Mouse (Mus musculus): Measurements from ENCODE around the gene Slc13a2. TPM values are rescaled to one million over a fixed set of nuclear protein-coding genes. Genes with fewer than 3 reads are reported as not detected.

Slc13a2 gene
- polyA plus RNA-seq, 1 experiment from 2014 or later = not detected

GRCm38 (mm10) chr11:78377549-78378159, 44.4 kb downstream of the Slc13a2 start:
- peak; percentile 55 for DNase-seq (ENCODE audit: low spot score)
- Histone ChIP-seq H3K27ac (no peak overlapping the region), H3K36me3 (no peaks in the 10 kb centered on the region), H3K4me1 (peaks cover 42% of the 10 kb centered on the region), H3K9me3 (replicated peaks) (no peaks in the 10 kb centered on the region), H3K4me3 (no peak overlapping the region), H3K27me3 (ENCODE audit: low read depth, poor library complexity, severe bottlenecking) (no peaks in the 10 kb centered on the region)
- WGBS = 24% methylated on average over 12 of the region's 12 CpGs

DNA sequence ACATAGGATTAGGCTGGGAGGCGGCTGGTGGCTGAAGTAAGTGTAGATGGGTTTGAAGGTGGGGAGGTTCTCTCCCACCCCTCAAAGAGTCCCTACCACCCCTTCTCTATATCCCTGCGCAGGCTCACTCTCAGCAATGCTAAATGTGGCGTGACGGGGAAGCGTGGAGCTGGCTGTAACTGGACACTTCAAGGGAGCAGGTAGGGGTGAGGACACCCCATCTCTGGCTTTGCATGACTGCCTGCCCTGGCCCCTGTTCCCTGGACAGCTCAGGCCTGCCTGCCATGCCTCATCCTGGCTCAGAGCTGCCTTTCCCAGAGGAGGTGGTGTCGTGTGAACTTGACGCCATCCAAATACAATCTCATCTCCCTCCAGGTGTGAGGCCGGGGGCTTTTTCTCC, 47.9 kb downstream of the Slc13a2 start:
- H3K36me3 ChIP-seq = no peaks in the 10 kb centered on the region
- H3K4me1 ChIP-seq = peaks cover 49% of the 10 kb centered on the region
- H3K27ac ChIP-seq = peak overlapping the region; percentile 59; the same call in 1 of the 2 replicates
- no peaks in the 10 kb centered on the region for H3K9me3 ChIP-seq (replicated peaks)
- 63% methylated on average over 8 of the region's 8 CpGs for WGBS
- no peaks in the 10 kb centered on the region for H3K27me3 ChIP-seq (ENCODE audit: low read depth, poor library complexity, severe bottlenecking)
- no peak for DNase-seq (ENCODE audit: low spot score)
- H3K4me3 ChIP-seq = no peak overlapping the region

DNA sequence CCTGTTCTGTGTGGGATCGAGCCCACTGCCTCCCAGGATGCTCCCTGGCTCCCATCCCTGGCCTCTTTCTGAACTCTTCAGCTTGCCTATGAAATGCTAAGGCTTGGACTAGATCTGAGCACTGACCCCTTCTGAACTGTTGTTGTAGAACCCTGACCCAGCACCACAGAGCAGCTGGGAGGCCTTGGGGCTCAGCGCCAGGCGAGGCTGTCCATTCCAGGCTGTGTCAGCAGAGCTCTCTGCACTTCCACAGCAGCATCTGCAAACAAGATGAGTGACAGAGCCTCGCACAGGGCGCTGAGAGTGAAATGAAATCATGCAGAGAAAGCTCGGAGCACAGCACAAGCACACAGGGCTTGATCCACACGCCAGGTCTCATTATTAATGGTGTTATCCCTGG, 49.4 kb downstream of the Slc13a2 start:
- no peaks in the 10 kb centered on the region for H3K9me3 ChIP-seq (replicated peaks)
- H3K4me3 ChIP-seq = no peak overlapping the region
- no peaks in the 10 kb centered on the region for H3K36me3 ChIP-seq
- H3K27ac ChIP-seq = peak overlapping the region; percentile 26; the same call in 1 of the 2 replicates
- 68% methylated on average over 7 of the region's 7 CpGs for WGBS
- no peak for DNase-seq (ENCODE audit: low spot score)
- H3K27me3 ChIP-seq (ENCODE audit: low read depth, poor library complexity, severe bottlenecking) = no peaks in the 10 kb centered on the region
- peaks cover 43% of the 10 kb centered on the region for H3K4me1 ChIP-seq

GRCm38 (mm10) chr11:78372166-78372565, 49.9 kb downstream of the Slc13a2 start:
- H3K9me3 ChIP-seq (replicated peaks) = no peaks in the 10 kb centered on the region
- no peak for DNase-seq (ENCODE audit: low spot score)
- no peak overlapping the region for H3K4me3 ChIP-seq
- 75% methylated on average over 3 of the region's 3 CpGs for WGBS
- no peaks in the 10 kb centered on the region for H3K27me3 ChIP-seq (ENCODE audit: low read depth, poor library complexity, severe bottlenecking)
- H3K27ac ChIP-seq = no peak overlapping the region
- H3K4me1 ChIP-seq = peaks cover 41% of the 10 kb centered on the region
- H3K36me3 ChIP-seq = no peaks in the 10 kb centered on the region

GRCm38 (mm10) chr11:78371711-78372110, 50.3 kb downstream of the Slc13a2 start:
- Histone ChIP-seq H3K9me3 (replicated peaks) (no peaks in the 10 kb centered on the region), H3K4me3 (no peak overlapping the region), H3K36me3 (no peaks in the 10 kb centered on the region), H3K27me3 (ENCODE audit: low read depth, poor library complexity, severe bottlenecking) (no peaks in the 10 kb centered on the region), H3K4me1 (peaks cover 38% of the 10 kb centered on the region), H3K27ac (no peak overlapping the region)
- no peak for DNase-seq (ENCODE audit: low spot score)
- 87% methylated on average over 11 of the region's 11 CpGs for WGBS

DNA sequence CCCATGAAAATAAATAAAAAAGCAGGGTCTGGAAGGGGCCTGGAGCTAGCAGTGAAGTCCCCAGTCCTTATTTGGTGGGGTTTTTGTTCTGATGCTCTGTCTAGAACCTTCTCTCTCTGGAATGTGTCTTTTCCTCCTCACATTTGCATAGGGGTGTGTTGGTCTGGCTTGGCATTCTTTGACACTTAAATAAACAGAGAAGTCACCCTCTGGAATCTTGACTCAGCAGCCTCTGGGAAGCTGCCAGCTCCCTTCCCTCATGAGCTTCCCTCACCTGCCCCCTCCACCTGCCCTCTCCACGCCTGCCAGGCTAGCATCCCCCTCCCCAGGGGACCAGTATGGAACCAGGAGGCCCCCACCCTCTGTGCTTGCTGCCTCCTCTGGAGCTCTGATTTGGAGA, 51.6 kb downstream of the Slc13a2 start:
- peaks cover 32% of the 10 kb centered on the region for H3K4me1 ChIP-seq
- H3K36me3 ChIP-seq = no peaks in the 10 kb centered on the region
- H3K27me3 ChIP-seq (ENCODE audit: low read depth, poor library complexity, severe bottlenecking) = no peaks in the 10 kb centered on the region
- H3K4me3 ChIP-seq = no peak overlapping the region
- no peak overlapping the region for H3K27ac ChIP-seq
- WGBS = 50% methylated on average over 1 of the region's 1 CpGs
- DNase-seq (ENCODE audit: low spot score) = no peak
- H3K9me3 ChIP-seq (replicated peaks) = no peaks in the 10 kb centered on the region

GRCm38 (mm10) chr11:78367456-78368225, 54.4 kb downstream of the Slc13a2 start:
- H3K4me1 ChIP-seq = peaks cover 36% of the 10 kb centered on the region
- H3K4me3 ChIP-seq = no peak overlapping the region
- H3K36me3 ChIP-seq = no peaks in the 10 kb centered on the region
- no peak for DNase-seq (ENCODE audit: low spot score)
- 0 out of 2 replicates have a peak overlapping the region, but pooled peaks have one; percentile 38 for H3K27ac ChIP-seq
- peaks cover under 1% of the 10 kb centered on the region; the same call in 1 of the 2 replicates for H3K27me3 ChIP-seq (ENCODE audit: low read depth, poor library complexity, severe bottlenecking)
- H3K9me3 ChIP-seq (replicated peaks) = no peaks in the 10 kb centered on the region
- WGBS = 92% methylated on average over 15 of the region's 15 CpGs

GRCm38 (mm10) chr11:78364103-78364502, 57.9 kb downstream of the Slc13a2 start:
- H3K4me1 ChIP-seq = peaks cover 38% of the 10 kb centered on the region
- 35% methylated on average over 8 of the region's 8 CpGs for WGBS
- DNase-seq (ENCODE audit: low spot score) = no peak
- no peaks in the 10 kb centered on the region for H3K36me3 ChIP-seq
- no peaks in the 10 kb centered on the region for H3K9me3 ChIP-seq (replicated peaks)
- H3K27ac ChIP-seq = no peak overlapping the region; the same call in 1 of the 2 replicates
- H3K27me3 ChIP-seq (ENCODE audit: low read depth, poor library complexity, severe bottlenecking) = peaks cover 7% of the 10 kb centered on the region
- H3K4me3 ChIP-seq = no peak overlapping the region

GRCm38 (mm10) chr11:78363309-78364007, 58.6 kb downstream of the Slc13a2 start:
- Histone ChIP-seq H3K27ac (peak overlapping the region; percentile 32), H3K4me3 (no peak overlapping the region), H3K9me3 (replicated peaks) (no peaks in the 10 kb centered on the region), H3K36me3 (no peaks in the 10 kb centered on the region), H3K27me3 (ENCODE audit: low read depth, poor library complexity, severe bottlenecking) (peaks cover 14% of the 10 kb centered on the region), H3K4me1 (peaks cover 41% of the 10 kb centered on the region)
- WGBS = 64% methylated on average over 13 of the region's 13 CpGs
- DNase-seq (ENCODE audit: low spot score) = no peak

DNA sequence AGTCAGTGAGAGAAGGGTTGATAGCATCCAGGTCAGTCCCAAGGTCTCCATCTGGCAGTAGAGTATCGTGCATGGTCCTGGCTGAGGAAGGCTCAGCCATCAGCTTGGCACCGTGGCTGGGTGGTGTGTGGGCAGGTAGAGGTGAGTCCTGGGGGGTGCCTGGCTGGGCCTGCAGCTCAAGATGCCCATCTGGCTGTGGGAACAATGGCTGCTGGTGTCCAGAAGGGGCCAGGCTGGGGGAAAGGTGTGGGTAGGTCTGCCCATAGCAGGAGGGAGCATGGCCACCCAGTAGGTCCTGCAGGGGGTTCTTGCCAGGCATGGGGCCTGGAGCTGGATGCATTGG, 61.3 kb downstream of the Slc13a2 start:
- 55% methylated on average over 2 of the region's 2 CpGs for WGBS
- peak overlapping the region; percentile 17; the same call in 1 of the 2 replicates for H3K27ac ChIP-seq

DNA sequence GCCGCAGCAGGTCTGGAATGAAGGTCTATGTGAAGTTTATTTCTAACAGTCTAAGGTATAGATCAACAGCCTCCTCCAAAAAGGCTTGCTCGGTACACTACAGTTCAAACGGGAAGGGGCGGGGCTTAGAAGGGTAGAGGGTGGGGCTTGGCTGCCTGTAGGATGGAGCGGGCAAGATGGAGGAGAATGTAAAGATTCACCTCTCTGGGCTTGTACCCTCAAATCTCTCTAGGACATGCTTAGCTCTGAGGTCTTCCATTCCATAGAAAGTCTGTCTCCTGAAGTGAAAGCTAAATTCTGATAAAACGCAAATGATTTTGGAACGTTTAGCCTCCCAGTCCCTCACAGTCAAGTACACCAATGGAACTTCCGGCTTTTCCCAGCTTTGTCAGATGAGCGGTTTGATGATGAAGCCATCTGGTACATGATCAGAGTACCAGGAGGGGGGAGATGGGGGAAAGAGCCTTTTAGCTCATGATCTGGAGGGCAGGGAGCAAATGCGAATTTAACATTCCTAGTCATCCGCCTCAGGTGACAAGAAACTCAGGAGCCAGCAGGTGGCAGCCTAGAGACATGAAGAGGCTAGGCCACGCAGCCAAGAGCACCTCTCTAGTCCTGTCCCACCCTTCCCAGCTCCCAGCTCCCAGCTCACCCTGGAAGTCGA, 61.8 kb downstream of the Slc13a2 start:
- peaks cover 22% of the 10 kb centered on the region for H3K27me3 ChIP-seq (ENCODE audit: low read depth, poor library complexity, severe bottlenecking)
- peaks cover 40% of the 10 kb centered on the region for H3K4me1 ChIP-seq
- 0 out of 2 replicates have a peak overlapping the region, but pooled peaks have one; percentile 17 for H3K27ac ChIP-seq
- peak; percentile 81 for DNase-seq (ENCODE audit: low spot score)
- H3K36me3 ChIP-seq = no peaks in the 10 kb centered on the region
- WGBS = 11% methylated on average over 13 of the region's 13 CpGs
- H3K9me3 ChIP-seq (replicated peaks) = no peaks in the 10 kb centered on the region
- H3K4me3 ChIP-seq = peak overlapping the region; percentile 40

More for the DNA sequence above, 61.3 kb downstream of the Slc13a2 start:
- no peak overlapping the region for H3K4me3 ChIP-seq
- peaks cover 22% of the 10 kb centered on the region for H3K27me3 ChIP-seq (ENCODE audit: low read depth, poor library complexity, severe bottlenecking)
- H3K9me3 ChIP-seq (replicated peaks) = no peaks in the 10 kb centered on the region
- DNase-seq (ENCODE audit: low spot score) = no peak
- no peaks in the 10 kb centered on the region for H3K36me3 ChIP-seq
- H3K4me1 ChIP-seq = peaks cover 40% of the 10 kb centered on the region

DNA sequence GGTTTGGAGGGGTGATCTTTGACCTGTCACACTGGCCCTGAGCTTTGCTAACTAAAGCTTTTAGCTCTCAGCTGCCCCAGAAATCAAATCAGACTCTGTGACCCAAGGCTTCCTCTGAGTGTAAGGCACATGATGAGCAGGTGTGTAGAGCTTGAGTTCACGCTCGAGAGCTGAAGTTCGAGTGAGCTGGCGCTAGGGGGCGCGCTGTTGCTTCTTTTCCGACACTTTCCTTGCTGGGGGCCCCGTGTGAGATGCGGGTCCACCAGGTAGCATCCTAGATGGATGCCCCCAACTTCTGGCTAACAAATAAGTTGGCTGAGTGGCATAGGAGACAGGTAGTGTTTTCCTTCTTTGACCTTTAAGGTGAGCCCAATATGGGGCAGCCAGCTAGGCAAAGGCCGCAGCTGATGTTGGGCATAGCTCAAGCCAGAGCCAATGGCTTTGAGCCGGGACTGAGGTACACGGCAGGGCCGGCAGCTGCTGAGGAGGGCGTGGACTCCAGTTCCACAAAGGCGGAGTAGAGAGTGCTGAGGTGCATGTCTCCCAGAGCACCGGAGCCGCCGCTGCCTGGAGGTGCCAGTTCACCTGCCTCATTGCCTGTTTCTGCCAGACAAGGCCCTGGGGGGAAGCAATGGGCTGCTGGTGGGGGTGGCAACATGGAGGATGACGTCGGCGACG, 63.5 kb downstream of the Slc13a2 start:
- Histone ChIP-seq H3K9me3 (replicated peaks) (no peaks in the 10 kb centered on the region), H3K36me3 (no peaks in the 10 kb centered on the region), H3K4me3 (0 out of 2 replicates have a peak overlapping the region, but pooled peaks have one; percentile 5), H3K27ac (no peak overlapping the region), H3K4me1 (peaks cover 27% of the 10 kb centered on the region), H3K27me3 (ENCODE audit: low read depth, poor library complexity, severe bottlenecking) (peaks cover 22% of the 10 kb centered on the region)
- peak; percentile 61 for DNase-seq (ENCODE audit: low spot score)
- WGBS = 12% methylated on average over 22 of the region's 22 CpGs

Measured in limb, embryonic 10.5 days (tissue).